In the genomic region with DNA sequence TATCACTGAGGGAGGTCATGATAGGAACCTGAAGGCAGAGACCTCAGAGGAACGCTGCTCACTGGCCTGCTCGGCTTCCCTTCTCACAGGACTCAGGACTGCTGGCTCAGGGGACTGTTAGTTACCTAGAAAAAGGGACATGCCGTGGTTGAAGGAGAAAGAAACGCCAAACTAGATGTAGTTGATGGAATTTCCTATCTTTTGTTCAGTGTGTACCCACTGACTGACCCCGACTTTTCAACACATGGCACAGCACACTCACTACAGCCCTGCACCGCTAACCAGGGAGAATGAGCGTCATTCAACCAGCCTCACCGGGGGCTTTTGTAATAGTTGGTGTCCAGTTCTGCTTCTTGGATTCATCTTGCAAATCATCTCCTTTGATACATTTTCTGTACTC, we compare ENCODE assay signal across 21 mouse cellular contexts.
A peak's percentile ranks its signal among the peaks of the same experiment; 100 is the strongest.
DNase-seq lines count a peak whose midpoint lies in the region; ATAC-seq and TF ChIP-seq lines count a peak whose summit lies in the region.
"Had no signal": no experiment of that assay in that cellular context is flagged by ENCODE, and none has a peak within 500 bp of the region (broad histone marks: within the 10 kb centered on the region; RNA-seq: fewer than 3 reads in every experiment).

No protein-coding gene starts in this region.

- H3K27me3 ChIP-seq in forebrain, embryonic 11.5 days (ENCODE audit: control insufficient read depth, insufficient read depth, low read length) = no peaks in the 10 kb centered on the region
- no peaks in the 10 kb centered on the region for H3K27me3 ChIP-seq in forebrain, embryonic 12.5 days
- no peaks in the 10 kb centered on the region for H3K27me3 ChIP-seq in hindbrain, embryonic 13.5 days
- H3K27me3 ChIP-seq in hindbrain, embryonic 16.5 days (replicated peaks; ENCODE audit: control insufficient read depth, insufficient read depth, low read length) = no peaks in the 10 kb centered on the region
- H3K27me3 ChIP-seq in lung, embryonic 15.5 days = no peaks in the 10 kb centered on the region
- no peaks in the 10 kb centered on the region for H3K27me3 ChIP-seq in CH12.LX (replicated peaks)
- H3K27me3 ChIP-seq: embryonic facial prominence, embryonic 13.5 days; forebrain, embryonic 15.5 days; heart, embryonic 12.5 days; Patski had no signal

- no peak for ATAC-seq in forebrain, embryonic 11.5 days (replicated peaks; ENCODE audit: low FRiP score)
- ATAC-seq in forebrain, embryonic 12.5 days (ENCODE audit: low FRiP score) = no peak
- ATAC-seq in hindbrain, embryonic 13.5 days (ENCODE audit: low FRiP score) = no peak
- ATAC-seq in hindbrain, embryonic 16.5 days = no peak
- ATAC-seq in lung, embryonic 15.5 days (ENCODE audit: borderline replicate concordance, extremely low read depth, low FRiP score, low TSS enrichment) = no peak
- ATAC-seq: activated CD4-positive, CD25-positive, alpha-beta regulatory T cell, adult 4 months; forebrain, embryonic 15.5 days; inflammation-experienced regulatory T-cells, adult 6 months; Patski had no signal

- no peak for TF ChIP-seq CTCF in CH12.LX (conservative IDR thresholded peaks at IDR 0.05 in 1 of 2, IDR thresholded peaks at IDR 0.05 in 1 of 2; ENCODE audit: low read depth in 2 of 2, low read length in 2 of 2)

- no peak overlapping the region for H3K4me2 ChIP-seq in forebrain, embryonic 11.5 days (ENCODE audit: low read depth, low read length, severe bottlenecking)
- H3K4me2 ChIP-seq in forebrain, embryonic 12.5 days = no peak overlapping the region
- H3K4me2 ChIP-seq in hindbrain, embryonic 13.5 days = no peak overlapping the region
- H3K4me2 ChIP-seq in hindbrain, embryonic 16.5 days (ENCODE audit: low read length) = no peak overlapping the region
- peak overlapping the region; percentile 49; the same call in 1 of the 2 replicates for H3K4me2 ChIP-seq in lung, embryonic 15.5 days
- peak overlapping the region; percentile 52 for H3K4me2 ChIP-seq in CH12.LX (ENCODE audit: insufficient read depth, low read depth, poor library complexity, severe bottlenecking)
- H3K4me2 ChIP-seq: forebrain, embryonic 15.5 days; hindbrain, embryonic 14.5 days had no signal

- H3K79me2 ChIP-seq in CH12.LX (replicated peaks; ENCODE audit: control insufficient read depth, extremely low read depth, insufficient read depth, poor library complexity, severe bottlenecking) = peaks cover 63% of the 10 kb centered on the region

- H3K27ac ChIP-seq in forebrain, embryonic 11.5 days (ENCODE audit: low read depth, low read length) = no peak overlapping the region
- no peak overlapping the region for H3K27ac ChIP-seq in forebrain, embryonic 12.5 days
- peak overlapping the region; percentile 4; the same call in 1 of the 2 replicates for H3K27ac ChIP-seq in hindbrain, embryonic 13.5 days
- no peak overlapping the region for H3K27ac ChIP-seq in hindbrain, embryonic 16.5 days (ENCODE audit: low read depth, low read length)
- peak overlapping the region; percentile 50 for H3K27ac ChIP-seq in lung, embryonic 15.5 days
- no peak overlapping the region for H3K27ac ChIP-seq in CH12.LX (ENCODE audit: insufficient read depth, low read depth)
- H3K27ac ChIP-seq: embryonic facial prominence, embryonic 13.5 days; forebrain, embryonic 15.5 days; heart, adult 2 months; hindbrain, embryonic 14.5 days had no signal

- H3K36me3 ChIP-seq in forebrain, embryonic 11.5 days (ENCODE audit: control insufficient read depth, insufficient read depth, low read length) = no peaks in the 10 kb centered on the region
- H3K36me3 ChIP-seq in forebrain, embryonic 12.5 days (replicated peaks) = no peaks in the 10 kb centered on the region
- H3K36me3 ChIP-seq in hindbrain, embryonic 13.5 days = no peaks in the 10 kb centered on the region
- H3K36me3 ChIP-seq in hindbrain, embryonic 16.5 days (ENCODE audit: control insufficient read depth, insufficient read depth, low read length) = no peaks in the 10 kb centered on the region
- H3K36me3 ChIP-seq in lung, embryonic 15.5 days = no peaks in the 10 kb centered on the region
- H3K36me3 ChIP-seq in CH12.LX (replicated peaks in 1 of 2; ENCODE audit: control insufficient read depth in 1 of 2, insufficient read depth in 1 of 2, low read length in 1 of 2) = peaks cover 50 to 57% of the 10 kb centered on the region in 2 experiments
- H3K36me3 ChIP-seq: embryonic facial prominence, embryonic 13.5 days; forebrain, embryonic 15.5 days; heart, embryonic 12.5 days had no signal

- in situ Hi-C loops in CH12.LX (cut with MboI; ENCODE audit: low pct_ligation_motif_present, low pct_unique_long_range_greater_than_20kb, low sequenced_read_pairs) = no loop called here

- no peak for TF ChIP-seq RAD21 in CH12.LX (IDR thresholded peaks at IDR 0.05; ENCODE audit: low read depth, low read length)

- no peaks in the 10 kb centered on the region for H3K9me3 ChIP-seq in forebrain, embryonic 11.5 days (ENCODE audit: control insufficient read depth, low read length)
- H3K9me3 ChIP-seq in forebrain, embryonic 12.5 days = no peaks in the 10 kb centered on the region
- no peaks in the 10 kb centered on the region for H3K9me3 ChIP-seq in hindbrain, embryonic 13.5 days
- no peaks in the 10 kb centered on the region for H3K9me3 ChIP-seq in hindbrain, embryonic 16.5 days (ENCODE audit: control insufficient read depth, low read length)
- no peaks in the 10 kb centered on the region for H3K9me3 ChIP-seq in lung, embryonic 15.5 days
- H3K9me3 ChIP-seq in CH12.LX (replicated peaks; ENCODE audit: low read length) = no peaks in the 10 kb centered on the region
- H3K9me3 ChIP-seq: embryonic facial prominence, embryonic 13.5 days; forebrain, embryonic 15.5 days had no signal

- dilution Hi-C loops in CH12.LX (cut with MboI; ENCODE audit: extremely low pct_ligation_motif_present, extremely low pct_unique_long_range_greater_than_20kb, low sequenced_read_pairs) = no loop called here

- TF ChIP-seq POLR2A in CH12.LX (IDR thresholded peaks at IDR 0.05; ENCODE audit: low read depth, low read length) = no peak

- DNase-seq in forebrain, embryonic 11.5 days (ENCODE audit: low spot score) = peak; percentile 39
- DNase-seq in lung, postnatal 10 days = no peak
- no peak for DNase-seq in CH12.LX (ENCODE audit: extremely low read depth)
- DNase-seq in right cerebral cortex, postnatal 4 days = no peak
- DNase-seq: adrenal gland, postnatal 14 days; cerebellum, adult 11-12 months; cerebellum, adult 9-10 months; cerebellum, postnatal 25 days; gastrocnemius, postnatal 10 days; heart, adult 2 months had no signal

- H3K4me3 ChIP-seq in forebrain, embryonic 11.5 days (ENCODE audit: low read depth, low read length) = no peak overlapping the region
- no peak overlapping the region for H3K4me3 ChIP-seq in forebrain, embryonic 12.5 days (replicated peaks)
- H3K4me3 ChIP-seq in hindbrain, embryonic 13.5 days = no peak overlapping the region
- H3K4me3 ChIP-seq in hindbrain, embryonic 16.5 days (ENCODE audit: low read length) = no peak overlapping the region
- no peak overlapping the region for H3K4me3 ChIP-seq in lung, embryonic 15.5 days
- H3K4me3 ChIP-seq in CH12.LX (replicated peaks in 1 of 3; ENCODE audit: low read depth in 2 of 3, low read length in 2 of 3, poor library complexity in 1 of 3) = peak overlapping the region; percentile 61 to 85 (median 73)
- H3K4me3 ChIP-seq: embryonic facial prominence, embryonic 13.5 days; forebrain, embryonic 15.5 days; heart, adult 2 months had no signal

- no peak for TF ChIP-seq EP300 in CH12.LX (IDR thresholded peaks at IDR 0.05; ENCODE audit: low read length)

- H3K4me1 ChIP-seq in forebrain, embryonic 11.5 days (replicated peaks; ENCODE audit: control insufficient read depth, insufficient read depth, low read length) = peaks cover 2% of the 10 kb centered on the region; the same call in 1 of the 2 replicates
- peaks cover 8% of the 10 kb centered on the region for H3K4me1 ChIP-seq in forebrain, embryonic 12.5 days
- H3K4me1 ChIP-seq in hindbrain, embryonic 13.5 days (replicated peaks) = peaks cover 19% of the 10 kb centered on the region
- no peaks in the 10 kb centered on the region for H3K4me1 ChIP-seq in hindbrain, embryonic 16.5 days (ENCODE audit: control insufficient read depth, insufficient read depth, low read depth, low read length)
- peaks cover 26% of the 10 kb centered on the region for H3K4me1 ChIP-seq in lung, embryonic 15.5 days
- H3K4me1 ChIP-seq in CH12.LX (ENCODE audit: control insufficient read depth in 1 of 2, insufficient read depth in 2 of 2) = peaks cover 12 to 37% of the 10 kb centered on the region in 2 experiments

- H3K9ac ChIP-seq in forebrain, embryonic 11.5 days (ENCODE audit: low read length) = no peak overlapping the region
- no peak overlapping the region for H3K9ac ChIP-seq in forebrain, embryonic 12.5 days
- no peak overlapping the region for H3K9ac ChIP-seq in hindbrain, embryonic 13.5 days
- H3K9ac ChIP-seq in hindbrain, embryonic 16.5 days (ENCODE audit: low read depth, low read length) = no peak overlapping the region
- H3K9ac ChIP-seq in lung, embryonic 15.5 days = no peak overlapping the region
- H3K9ac ChIP-seq in CH12.LX (ENCODE audit: insufficient read depth, low read depth) = peak overlapping the region; percentile 82
- H3K9ac ChIP-seq: embryonic facial prominence, embryonic 13.5 days; forebrain, embryonic 15.5 days; heart, embryonic 12.5 days; hindbrain, embryonic 14.5 days had no signal

- 63% methylated on average over 8 of the region's 8 CpGs for WGBS in forebrain, embryonic 11.5 days
- 60% methylated on average over 8 of the region's 8 CpGs for WGBS in forebrain, embryonic 12.5 days
- WGBS in hindbrain, embryonic 13.5 days = 41% methylated on average over 8 of the region's 8 CpGs
- WGBS in hindbrain, embryonic 16.5 days = 45% methylated on average over 8 of the region's 8 CpGs
- 40% methylated on average over 8 of the region's 8 CpGs for WGBS in lung, embryonic 15.5 days

TF ChIP-seq in CH12.LX, 34 proteins besides CTCF, POLR2A, EP300 and RAD21:
- TF ChIP-seq USF2 (conservative IDR thresholded peaks at IDR 0.05; ENCODE audit: low read depth, low read length) = no peak
- TF ChIP-seq MXI1 (IDR thresholded peaks at IDR 0.05; ENCODE audit: low read depth, low read length) = peak; percentile 57; the same call in 1 of the 2 replicates
- TF ChIP-seq SIN3A (IDR thresholded peaks at IDR 0.05; ENCODE audit: low read length) = peak; percentile 62; the same call in 1 of the 2 replicates
TF ChIP-seq in CH12.LX: peak in this region for 2.

Comparison
In these comparisons a context has a peak if more than half of its experiments do, and no peak if none do; other contexts are left out.
1. H3K27ac ChIP-seq: peak in hindbrain, embryonic 13.5 days (single experiment) and lung, embryonic 15.5 days (single experiment); none in forebrain, embryonic 11.5 days (single experiment), forebrain, embryonic 12.5 days (single experiment), hindbrain, embryonic 16.5 days (single experiment) and CH12.LX (single experiment).
2. H3K4me2 ChIP-seq: peak in lung, embryonic 15.5 days (single experiment) and CH12.LX (single experiment); none in forebrain, embryonic 11.5 days (single experiment), forebrain, embryonic 12.5 days (single experiment), hindbrain, embryonic 13.5 days (single experiment) and hindbrain, embryonic 16.5 days (single experiment).
3. H3K4me3 ChIP-seq: peak in CH12.LX (3 of 3); none in forebrain, embryonic 11.5 days (single experiment), forebrain, embryonic 12.5 days (single experiment), hindbrain, embryonic 13.5 days (single experiment), hindbrain, embryonic 16.5 days (single experiment) and lung, embryonic 15.5 days (single experiment).